14 mouse cellular contexts compared by ENCODE assay signal in the genomic region with DNA sequence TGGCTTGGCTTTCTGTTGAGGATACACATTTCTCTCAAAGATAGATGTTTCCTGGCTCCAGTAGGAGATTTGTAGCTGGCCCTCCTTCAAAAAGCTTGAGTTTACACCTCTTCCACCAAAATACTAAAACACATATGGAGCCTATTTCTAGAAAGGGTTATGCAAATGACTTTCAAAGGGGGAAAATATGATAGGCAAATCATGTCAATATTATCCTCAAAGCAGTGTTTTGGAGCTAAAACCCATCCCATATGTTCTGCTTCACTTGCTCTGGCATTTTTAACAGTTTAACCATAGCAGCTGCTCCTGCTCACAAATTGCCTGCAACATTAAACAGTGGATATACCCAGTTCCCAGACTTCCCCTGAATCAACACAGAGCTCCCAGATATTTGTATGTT.
A peak's percentile ranks its signal among the peaks of the same experiment; 100 is the strongest.
DNase-seq lines count a peak whose midpoint lies in the region; ATAC-seq and TF ChIP-seq lines count a peak whose summit lies in the region.
"Had no signal": no experiment of that assay in that cellular context is flagged by ENCODE, and none has a peak within 500 bp of the region (broad histone marks: within the 10 kb centered on the region; RNA-seq: fewer than 3 reads in every experiment).

No protein-coding gene starts in this region.

- no peak for TF ChIP-seq CTCF in embryonic fibroblast, embryonic 13.5 days (IDR thresholded peaks at IDR 0.05; ENCODE audit: borderline replicate concordance, insufficient read depth, low read length)

- intact Hi-C loops in left cerebral cortex, postnatal 4 days (cut with DNase I): no loop called here

- ATAC-seq in embryonic facial prominence, embryonic 14.5 days (ENCODE audit: low read depth): no peak
- ATAC-seq in granulocyte monocyte progenitor cell, adult 5-6 weeks (replicated peaks; ENCODE audit: poor library complexity, severe bottlenecking): no peak
- ATAC-seq: hindbrain, embryonic 16.5 days had no signal

- no peaks in the 10 kb centered on the region for H3K36me3 ChIP-seq in embryonic facial prominence, embryonic 14.5 days (ENCODE audit: control insufficient read depth, insufficient read depth, low read length)
- no peaks in the 10 kb centered on the region for H3K36me3 ChIP-seq in embryonic facial prominence, embryonic 10.5 days (replicated peaks)

- H3K9ac ChIP-seq in embryonic facial prominence, embryonic 14.5 days (ENCODE audit: low read depth, low read length): no peak overlapping the region
- H3K9ac ChIP-seq: liver, embryonic 14.5 days had no signal

- no peaks in the 10 kb centered on the region for H3K9me3 ChIP-seq in embryonic facial prominence, embryonic 14.5 days (ENCODE audit: control insufficient read depth, low read length)
- no peaks in the 10 kb centered on the region for H3K9me3 ChIP-seq in embryonic facial prominence, embryonic 10.5 days

- no peaks in the 10 kb centered on the region for H3K27me3 ChIP-seq in embryonic facial prominence, embryonic 14.5 days (replicated peaks; ENCODE audit: control insufficient read depth, insufficient read depth, low read length)
- no peaks in the 10 kb centered on the region for H3K27me3 ChIP-seq in embryonic facial prominence, embryonic 10.5 days (replicated peaks; ENCODE audit: low read depth, poor library complexity, severe bottlenecking)

- no peak overlapping the region for H3K27ac ChIP-seq in embryonic facial prominence, embryonic 14.5 days (replicated peaks; ENCODE audit: low read depth, low read length)
- no peak overlapping the region for H3K27ac ChIP-seq in embryonic facial prominence, embryonic 10.5 days (replicated peaks)
- peak overlapping the region; percentile 65 for H3K27ac ChIP-seq in embryonic fibroblast, embryonic 13.5 days (ENCODE audit: insufficient read depth, low read length)
- H3K27ac ChIP-seq: liver, embryonic 14.5 days had no signal

- peaks cover 9% of the 10 kb centered on the region; the same call in 1 of the 2 replicates for H3K4me1 ChIP-seq in embryonic facial prominence, embryonic 14.5 days (ENCODE audit: control insufficient read depth, insufficient read depth, low read length)
- no peaks in the 10 kb centered on the region for H3K4me1 ChIP-seq in embryonic facial prominence, embryonic 10.5 days
- peaks cover 11% of the 10 kb centered on the region; the same call in 1 of the 2 replicates for H3K4me1 ChIP-seq in embryonic fibroblast, embryonic 13.5 days (ENCODE audit: control insufficient read depth, insufficient read depth, low read length)

- H3K4me2 ChIP-seq in embryonic facial prominence, embryonic 14.5 days (ENCODE audit: low read depth, low read length): no peak overlapping the region

- no peak for TF ChIP-seq POLR2A in embryonic fibroblast, embryonic 13.5 days (IDR thresholded peaks at IDR 0.05; ENCODE audit: low read depth, low read length)

- peak; percentile 49 for DNase-seq in embryonic facial prominence, embryonic 14.5 days (ENCODE audit: low spot score)
- no peak for DNase-seq in embryonic facial prominence, embryonic 10.5 days (ENCODE audit: low spot score)
- peak; percentile 21 for DNase-seq in left cerebral cortex, adult 11 months (ENCODE audit: low spot score)
- DNase-seq in left cerebral cortex, postnatal 4 days: no peak
- DNase-seq in lung, postnatal 36 days: peak; percentile 12
- DNase-seq in adipocyte (ENCODE audit: low spot score): no peak
- DNase-seq: adrenal gland, adult 8-10 months; kidney, adult 9 months; spleen, adult 18-20 months had no signal

- H3K4me3 ChIP-seq in embryonic facial prominence, embryonic 14.5 days (ENCODE audit: low read depth, low read length): no peak overlapping the region
- H3K4me3 ChIP-seq in embryonic facial prominence, embryonic 10.5 days: no peak overlapping the region
- H3K4me3 ChIP-seq in embryonic fibroblast, embryonic 13.5 days (ENCODE audit: insufficient read depth, low read length): no peak overlapping the region
- H3K4me3 ChIP-seq: erythroblast, embryonic 14.5 days had no signal

Comparison
In these comparisons a context has a peak if more than half of its experiments do, and no peak if none do; other contexts are left out.
1. DNase-seq: peak in embryonic facial prominence, embryonic 14.5 days (single experiment), left cerebral cortex, adult 11 months (single experiment) and lung, postnatal 36 days (single experiment); none in embryonic facial prominence, embryonic 10.5 days (single experiment), left cerebral cortex, postnatal 4 days (single experiment) and adipocyte (single experiment).